Mouse (Mus musculus): ENCODE results near the gene Tfrc.

The Tfrc gene

GRCm38 (mm10) chr16:32665851-32666665 lies 57.3 kb downstream of the Tfrc start:
- CTCF ChIA-PET = interaction anchor here (0.6 kb wide), 1 partner anchor 22 kb away, joined by 4 read pairs; no protein-coding TSS in a partner anchor

- CTCF ChIA-PET = interaction anchor here (0.6 kb wide), 1 partner anchor 21 kb away, joined by 4 read pairs; no protein-coding TSS in a partner anchor
Observed at GRCm38 (mm10) chr16:32666671-32667551, 58.2 kb downstream of the Tfrc start.

GRCm38 (mm10) chr16:32667552-32667872 lies 58.8 kb downstream of the Tfrc start:
- CTCF ChIA-PET = interaction anchor here (1.0 kb wide), 1 partner anchor 29 kb away, joined by 3 read pairs; no protein-coding TSS in a partner anchor

- CTCF ChIA-PET = interaction anchor here (0.6 to 1.0 kb wide), 2 partner anchors 25 to 30 kb away, joined by 3 to 11 read pairs; partner anchors contain the start of gene Tnk2
Observed at GRCm38 (mm10) chr16:32668030-32668429, 59.3 kb downstream of the Tfrc start.

- CTCF ChIA-PET = interaction anchor here (0.6 to 1.0 kb wide), 2 partner anchors 25 to 30 kb away, joined by 3 to 11 read pairs; partner anchors contain the start of gene Tnk2
Observed at GRCm38 (mm10) chr16:32668472-32668871, 59.8 kb downstream of the Tfrc start.

GRCm38 (mm10) chr16:32669243-32669642 lies 60.5 kb downstream of the Tfrc start:
- CTCF ChIA-PET = no interaction called here

GRCm38 (mm10) chr16:32670354-32671124 lies 61.8 kb downstream of the Tfrc start:
- CTCF ChIA-PET = interaction anchor here (0.6 to 0.7 kb wide), 2 partner anchors 9 to 61 kb away, joined by 6 to 7 read pairs; no protein-coding TSS in a partner anchor

GRCm38 (mm10) chr16:32671206-32671887 lies 62.6 kb downstream of the Tfrc start:
- CTCF ChIA-PET = no interaction called here

- CTCF ChIA-PET = no interaction called here
Observed at GRCm38 (mm10) chr16:32672250-32672649, 63.5 kb downstream of the Tfrc start.

- CTCF ChIA-PET = no interaction called here
Observed at GRCm38 (mm10) chr16:32672861-32673560, 64.3 kb downstream of the Tfrc start.

GRCm38 (mm10) chr16:32674121-32674740 lies 65.5 kb downstream of the Tfrc start:
- CTCF ChIA-PET = no interaction called here

GRCm38 (mm10) chr16:32677040-32677700 lies 68.5 kb downstream of the Tfrc start:
- CTCF ChIA-PET = no interaction called here

- CTCF ChIA-PET = no interaction called here
Observed at GRCm38 (mm10) chr16:32677903-32678302, 69.2 kb downstream of the Tfrc start.

GRCm38 (mm10) chr16:32678812-32679211 lies 70.1 kb downstream of the Tfrc start:
- CTCF ChIA-PET = no interaction called here

GRCm38 (mm10) chr16:32679976-32680375 lies 71.3 kb downstream of the Tfrc start:
- CTCF ChIA-PET = interaction anchor here (0.6 kb wide), 1 partner anchor 10 kb away, joined by 7 read pairs; no protein-coding TSS in a partner anchor

- CTCF ChIA-PET = interaction anchor here (1.4 kb wide), 1 partner anchor 49 kb away, joined by 3 read pairs; no protein-coding TSS in a partner anchor
Observed at GRCm38 (mm10) chr16:32680806-32681205, 72.1 kb downstream of the Tfrc start.

GRCm38 (mm10) chr16:32682194-32682593 lies 73.5 kb downstream of the Tfrc start:
- CTCF ChIA-PET = interaction anchor here (1.4 to 1.5 kb wide), 2 partner anchors 43 to 50 kb away, joined by 3 to 5 read pairs; no protein-coding TSS in a partner anchor

Measured in spleen, embryonic (tissue).